Mouse (Mus musculus) small intestine, adult 2 months (tissue): ENCODE results near the gene Zfp292.

Source experiments
- CTCF ChIP-seq: fragments of 200-500 bp; IDR thresholded peaks from 2 replicates; pipeline ENCODE4 v1.5.1; 2012; ENCODE audit warnings: low read depth, mild to moderate bottlenecking, control low read depth, inconsistent platforms, low read length, moderate library complexity, mixed read lengths; ENCODE audit not compliant: insufficient replicate concordance, insufficient read length; ENCODE audit errors: extremely low read depth
- POLR2A ChIP-seq: fragments of 200-500 bp; IDR thresholded peaks from 2 replicates; pipeline ENCODE4 v1.6.1; 2012; ENCODE audit warnings: low read depth, mild to moderate bottlenecking, control low read depth, inconsistent platforms, low read length, moderate library complexity

DNA sequence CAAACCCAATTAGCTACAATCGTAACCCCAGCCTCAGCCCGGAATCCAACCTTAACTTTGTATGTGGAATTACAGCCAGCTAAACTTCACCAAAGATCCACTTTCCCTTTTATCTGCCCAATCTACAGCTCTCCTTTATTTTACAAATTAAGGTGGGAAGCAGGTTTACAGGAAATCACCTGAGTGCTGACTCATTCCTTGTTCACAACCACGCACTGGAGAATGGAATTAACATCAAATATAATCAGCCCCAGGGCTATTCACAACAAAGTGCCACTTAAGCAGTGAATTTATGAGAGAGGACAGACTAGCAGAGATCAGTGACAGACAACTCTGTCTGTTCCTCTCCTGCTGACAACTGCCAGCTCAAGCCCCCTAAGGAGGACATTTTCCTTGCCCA, 28.6 kb upstream of the Zfp292 start:
- TF ChIP-seq POLR2A: no peak
- TF ChIP-seq CTCF: no peak
